Mouse (Mus musculus) forebrain, embryonic 16.5 days (tissue): ENCODE measurements at regions not wholly inside any gene's neighbourhood (a gene's known extent, or its start where the extent isn't known, plus 50 kb on each side); places are given as distances from the start of the nearest gene placed in this dataset.

Source experiments
- ATAC-seq: fragments of 200-750 bp; cut with Nextera tagmentation; 2 replicates; pipeline ENCODE4 v1.8.0; 2017; ENCODE audit warnings: mild to moderate bottlenecking, moderate library complexity
- H3K27ac ChIP-seq: fragments of 300-500 bp; sonication (generic); 2 replicates; pipeline ENCODE4 v1.5.1; 2014; ENCODE audit warnings: low read length, control low read depth
- H3K27me3 ChIP-seq: fragments of 300-500 bp; sonication (generic); replicated peaks from 2 replicates; pipeline ENCODE4 v1.6.1; 2014; ENCODE audit warnings: low read length; ENCODE audit not compliant: control insufficient read depth, insufficient read depth
- H3K36me3 ChIP-seq: fragments of 300-500 bp; sonication (generic); 2 replicates; pipeline ENCODE4 v1.6.1; 2014; ENCODE audit not compliant: control insufficient read depth, insufficient read depth
- H3K4me1 ChIP-seq: fragments of 300-500 bp; sonication (generic); replicated peaks from 2 replicates; pipeline ENCODE4 v1.6.1; 2014; ENCODE audit warnings: low read length; ENCODE audit not compliant: control insufficient read depth, insufficient read depth
- H3K4me2 ChIP-seq: fragments of 300-500 bp; sonication (generic); 2 replicates; pipeline ENCODE4 v1.6.1; 2014; ENCODE audit warnings: mild to moderate bottlenecking, low read length, control low read depth
- H3K4me3 ChIP-seq: fragments of 300-500 bp; sonication (generic); replicated peaks from 2 replicates; pipeline ENCODE4 v1.5.1; 2014; ENCODE audit warnings: mild to moderate bottlenecking, low read length, control low read depth
- H3K9ac ChIP-seq: fragments of 300-500 bp; sonication (generic); replicated peaks from 2 replicates; pipeline ENCODE4 v1.6.1; 2014; ENCODE audit warnings: low read depth, low read length, control low read depth
- H3K9me3 ChIP-seq: fragments of 300-500 bp; sonication (generic); 2 replicates; pipeline ENCODE4 v1.6.1; 2016; ENCODE audit warnings: low read length; ENCODE audit not compliant: control insufficient read depth
- WGBS: fragments of 180-500 bp; shearing (Covaris S2); extraction: QIAGEN DNeasy Blood & Tissue Kit; methylation state at CpG from one replicate; pipeline ENCODE4 v1.1.7; 2014; 5-methylcytosine and 5-hydroxymethylcytosine counted together

DNA sequence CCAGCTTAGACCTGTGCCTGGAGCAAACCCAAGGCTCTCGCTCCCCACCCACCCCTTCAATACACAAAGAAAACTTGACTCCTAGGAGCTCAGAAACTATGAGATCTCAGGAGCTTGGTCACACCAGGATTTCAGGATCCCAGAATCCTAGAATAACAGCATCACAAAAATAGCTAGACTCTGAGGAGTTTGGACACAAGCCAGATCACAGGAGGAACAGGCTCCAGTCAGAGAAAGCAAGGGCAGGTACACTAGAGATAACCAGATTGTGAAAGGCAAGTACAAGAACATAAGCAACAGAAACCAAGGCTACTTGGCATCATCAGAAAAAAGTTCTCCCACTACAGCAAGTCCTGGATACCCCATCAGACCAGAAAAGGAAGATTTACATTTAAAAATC lies 221.5 kb downstream of the Epha7 start:
- ATAC-seq: no peak
- Histone ChIP-seq H3K36me3 (no peaks in the 10 kb centered on the region), H3K4me2 (no peak overlapping the region), H3K4me3 (no peak overlapping the region), H3K27ac (no peak overlapping the region), H3K9me3 (no peaks in the 10 kb centered on the region), H3K27me3 (no peaks in the 10 kb centered on the region), H3K9ac (no peak overlapping the region), H3K4me1 (no peaks in the 10 kb centered on the region)
- 81% methylated on average over 1 of the region's 1 CpGs for WGBS

DNA sequence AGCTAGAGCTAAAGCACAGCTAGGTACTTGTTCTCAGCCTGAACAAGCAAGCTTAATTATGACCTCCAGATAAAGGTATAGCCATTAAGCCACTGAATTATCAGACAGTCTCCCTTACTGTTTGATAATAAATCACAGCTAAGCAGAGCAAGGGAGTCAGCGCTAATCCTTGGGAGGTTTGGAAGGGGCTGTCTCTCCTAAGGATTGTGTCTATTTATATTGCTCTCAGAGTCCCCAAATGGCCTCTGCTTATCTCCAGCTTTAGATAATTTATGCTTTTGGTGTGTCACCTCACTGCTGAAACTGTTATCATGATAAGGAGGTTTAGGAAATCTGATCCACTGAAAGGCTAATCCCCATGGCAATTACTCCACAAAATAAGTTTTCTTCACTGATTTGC lies 227.1 kb downstream of the Epha7 start:
- Histone ChIP-seq H3K9me3 (no peaks in the 10 kb centered on the region), H3K4me1 (no peaks in the 10 kb centered on the region), H3K27me3 (no peaks in the 10 kb centered on the region), H3K36me3 (no peaks in the 10 kb centered on the region), H3K4me2 (no peak overlapping the region), H3K27ac (no peak overlapping the region), H3K4me3 (no peak overlapping the region), H3K9ac (no peak overlapping the region)
- no peak for ATAC-seq
- WGBS: 50% methylated on average over 1 of the region's 1 CpGs

DNA sequence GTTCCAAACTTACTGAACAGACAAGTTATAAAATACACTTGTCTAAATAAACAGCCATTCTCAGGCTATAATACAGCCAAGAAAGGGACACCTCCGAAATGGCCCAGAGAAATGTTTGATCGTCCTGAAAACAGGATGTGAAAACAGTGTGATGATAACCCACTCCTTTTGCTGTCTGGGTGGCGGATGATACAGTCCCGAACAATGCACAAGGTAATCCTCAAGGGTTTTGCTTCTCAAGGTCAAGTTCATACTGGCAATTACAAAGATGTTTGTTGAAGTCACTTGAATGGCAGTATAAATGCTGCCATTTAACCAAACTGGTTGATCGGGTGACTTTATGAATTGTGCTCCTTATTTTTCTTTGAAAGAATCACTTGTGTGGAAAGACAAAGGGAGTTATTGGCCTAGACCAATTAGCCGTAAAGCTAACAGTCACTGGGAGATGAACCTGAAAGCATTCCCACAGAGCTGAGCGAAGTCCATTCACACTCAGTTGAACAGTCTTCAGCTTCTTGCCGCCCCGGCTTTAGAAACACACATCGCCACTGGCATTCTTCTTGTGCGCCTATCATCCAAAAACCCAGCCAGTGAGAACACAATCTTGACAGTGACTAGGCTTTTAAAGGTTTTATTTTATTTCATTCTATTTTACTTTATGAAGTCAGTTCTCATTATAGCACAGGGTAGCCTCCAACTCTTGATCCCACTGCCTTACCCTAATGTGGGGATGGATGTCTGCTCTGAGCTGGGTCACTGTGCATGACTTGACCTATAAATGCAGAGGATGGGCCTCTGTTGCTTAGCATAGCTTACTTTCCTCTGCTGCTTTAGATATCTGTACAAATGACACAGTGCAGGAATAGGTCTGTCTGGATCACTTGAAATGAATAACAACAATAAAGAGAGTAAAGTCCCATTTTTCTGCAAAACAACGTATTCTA lies 256.0 kb downstream of the Epha7 start:
- H3K4me2 ChIP-seq: no peak overlapping the region
- WGBS: 23% methylated on average over 12 of the region's 12 CpGs
- no peak for ATAC-seq
- no peaks in the 10 kb centered on the region for H3K27me3 ChIP-seq
- no peak overlapping the region for H3K9ac ChIP-seq
- H3K36me3 ChIP-seq: no peaks in the 10 kb centered on the region
- H3K9me3 ChIP-seq: no peaks in the 10 kb centered on the region
- no peaks in the 10 kb centered on the region for H3K4me1 ChIP-seq
- no peak overlapping the region for H3K27ac ChIP-seq
- no peak overlapping the region for H3K4me3 ChIP-seq

DNA sequence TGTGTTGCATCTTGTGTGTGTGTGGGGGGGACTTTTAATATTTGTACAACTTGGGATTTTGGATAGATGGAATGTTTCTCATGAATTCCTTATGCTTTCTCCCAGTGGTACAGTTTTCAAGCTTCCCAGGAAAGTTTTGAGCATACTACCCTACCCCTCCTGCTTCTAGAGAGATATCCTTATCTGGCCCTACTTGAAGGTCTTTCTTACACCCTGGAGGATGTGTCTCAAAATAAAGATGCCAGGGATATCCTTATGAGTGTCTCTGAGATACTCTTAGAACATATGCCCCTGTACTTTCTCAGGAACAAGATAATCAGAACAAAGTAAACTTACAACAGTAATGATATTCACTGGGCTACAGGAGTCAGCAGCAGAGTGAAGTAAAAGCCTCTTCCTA lies 261.3 kb downstream of the Epha7 start:
- ATAC-seq: no peak

DNA sequence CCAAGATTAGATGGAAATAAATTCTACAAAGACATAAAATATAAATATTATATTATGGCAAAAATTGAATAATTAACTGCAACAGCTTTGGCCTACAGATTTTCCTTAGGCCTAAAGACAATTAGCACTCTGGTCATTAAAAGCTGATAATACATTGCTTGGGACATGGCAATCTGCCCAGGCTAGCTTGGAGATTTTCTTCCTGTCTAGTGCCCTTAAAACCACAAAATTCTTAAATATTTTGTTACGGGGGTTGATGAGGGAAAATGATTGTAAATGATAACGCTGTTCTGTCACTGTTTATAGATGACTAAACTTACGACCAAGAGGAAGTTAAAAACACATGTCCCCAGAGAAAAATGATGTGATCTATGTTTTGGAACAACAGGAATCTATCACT lies 261.9 kb downstream of the Epha7 start:
- WGBS: 65% methylated on average over 3 of the region's 3 CpGs
- ATAC-seq: no peak
- Histone ChIP-seq H3K4me3 (no peak overlapping the region), H3K4me1 (no peaks in the 10 kb centered on the region), H3K36me3 (no peaks in the 10 kb centered on the region), H3K4me2 (no peak overlapping the region), H3K27ac (no peak overlapping the region), H3K27me3 (no peaks in the 10 kb centered on the region), H3K9me3 (no peaks in the 10 kb centered on the region), H3K9ac (no peak overlapping the region)

More for the DNA sequence above, 261.3 kb downstream of the Epha7 start:
- Histone ChIP-seq H3K4me2 (no peak overlapping the region), H3K36me3 (no peaks in the 10 kb centered on the region), H3K9ac (no peak overlapping the region), H3K27me3 (no peaks in the 10 kb centered on the region), H3K4me1 (no peaks in the 10 kb centered on the region), H3K9me3 (no peaks in the 10 kb centered on the region), H3K4me3 (no peak overlapping the region), H3K27ac (no peak overlapping the region)

DNA sequence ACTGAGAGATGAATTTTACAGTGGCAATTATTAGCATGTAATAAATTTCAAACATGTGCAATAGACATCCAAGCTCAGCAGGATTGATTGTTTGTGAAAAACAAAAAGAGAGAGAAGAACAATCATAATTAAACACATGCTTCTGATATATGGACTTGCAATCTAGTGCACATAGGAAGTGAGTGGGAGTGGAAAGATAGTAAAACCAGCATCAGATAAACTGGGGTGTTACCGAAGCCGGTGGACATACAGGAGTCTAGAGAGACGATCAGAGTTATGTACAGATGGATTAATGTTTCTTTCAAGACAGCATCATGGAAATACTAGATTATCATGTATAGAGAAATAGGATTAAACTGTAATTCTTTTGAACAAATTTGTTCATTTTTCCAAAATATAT lies 263.8 kb downstream of the Epha7 start:
- no peak overlapping the region for H3K4me3 ChIP-seq
- ATAC-seq: no peak
- no peaks in the 10 kb centered on the region for H3K4me1 ChIP-seq
- no peak overlapping the region for H3K4me2 ChIP-seq
- H3K27ac ChIP-seq: no peak overlapping the region
- H3K36me3 ChIP-seq: no peaks in the 10 kb centered on the region
- H3K27me3 ChIP-seq: no peaks in the 10 kb centered on the region
- H3K9me3 ChIP-seq: no peaks in the 10 kb centered on the region
- 94% methylated on average over 3 of the region's 3 CpGs for WGBS
- no peak overlapping the region for H3K9ac ChIP-seq

DNA sequence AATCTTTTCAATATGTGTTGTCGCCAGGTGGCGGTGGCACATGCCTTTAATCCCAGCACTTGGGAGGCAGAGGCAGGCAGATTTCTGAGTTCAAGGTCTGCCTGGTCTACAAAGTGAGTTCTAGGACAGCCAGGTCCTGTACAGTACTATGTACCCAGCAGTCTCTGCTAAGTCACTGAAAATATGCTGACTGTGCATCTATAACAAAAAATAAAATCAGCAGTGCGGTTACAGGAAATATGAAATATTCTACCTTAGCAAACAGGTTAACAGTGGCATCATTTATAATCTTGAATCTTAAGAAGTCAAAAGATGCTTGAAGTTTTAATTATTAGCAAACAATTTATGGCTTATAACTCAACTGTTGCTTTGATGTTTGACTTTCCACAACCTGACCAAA lies 265.5 kb downstream of the Epha7 start:
- Histone ChIP-seq H3K27me3 (no peaks in the 10 kb centered on the region), H3K9ac (no peak overlapping the region), H3K27ac (no peak overlapping the region), H3K4me3 (no peak overlapping the region), H3K4me2 (no peak overlapping the region), H3K4me1 (no peaks in the 10 kb centered on the region), H3K9me3 (no peaks in the 10 kb centered on the region), H3K36me3 (no peaks in the 10 kb centered on the region)
- no peak for ATAC-seq
- WGBS: 97% methylated on average over 3 of the region's 3 CpGs

DNA sequence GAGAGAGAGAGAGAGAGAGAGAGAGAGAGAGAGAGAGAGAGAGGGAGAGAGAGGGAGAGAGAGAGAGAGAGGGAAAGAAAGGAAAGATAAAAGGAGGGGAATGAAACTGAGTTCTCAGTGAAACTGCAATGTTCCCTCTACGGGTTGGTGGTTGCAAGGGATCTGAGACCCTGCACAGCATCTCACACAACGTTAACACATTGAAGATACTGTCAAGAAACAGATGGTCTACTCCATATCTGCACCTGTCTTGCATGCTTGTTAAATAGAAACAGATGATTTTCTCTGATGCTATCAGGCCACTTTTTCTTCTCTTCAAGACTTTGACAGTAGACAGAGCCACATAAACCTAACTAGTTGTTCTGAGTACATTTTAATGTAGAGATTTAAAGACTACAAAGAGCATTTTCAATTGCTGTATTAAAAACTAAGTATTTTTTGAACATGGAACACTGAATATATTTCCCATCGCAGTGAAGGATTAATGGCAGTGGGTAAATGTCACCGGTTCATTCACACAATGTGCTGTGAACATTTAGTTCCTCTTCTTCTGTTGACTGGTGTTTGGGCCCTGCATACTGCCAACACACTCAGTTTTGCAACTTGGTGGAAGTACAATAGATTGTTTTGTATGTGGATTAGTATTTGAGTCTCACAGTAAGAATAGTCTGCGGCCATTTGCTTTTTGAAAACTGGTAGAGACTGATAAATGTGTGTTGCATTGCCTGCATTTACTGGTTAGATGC lies 270.8 kb downstream of the Epha7 start:
- peak; percentile 70 for ATAC-seq

DNA sequence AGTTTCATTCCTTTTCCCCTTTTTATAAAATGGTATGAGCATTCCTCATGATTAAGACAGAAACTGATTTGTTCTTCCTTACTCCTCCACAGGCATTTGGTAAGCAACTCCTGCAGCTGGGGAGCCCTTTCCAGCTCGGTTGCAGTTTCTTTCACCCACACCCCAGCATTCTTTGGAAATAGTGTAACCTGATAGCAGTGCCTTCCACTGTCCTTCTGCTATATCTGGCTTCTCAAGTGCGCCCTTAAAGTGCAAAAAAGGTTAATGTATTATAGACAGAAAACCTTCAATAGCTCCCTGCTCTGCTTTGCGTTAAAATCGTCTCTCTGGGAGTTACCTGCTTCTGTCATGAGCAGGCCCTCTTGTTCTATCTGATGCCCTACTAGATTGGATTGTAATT lies 278.0 kb downstream of the Epha7 start:
- no peak overlapping the region for H3K27ac ChIP-seq
- H3K27me3 ChIP-seq: no peaks in the 10 kb centered on the region
- H3K4me2 ChIP-seq: no peak overlapping the region
- no peaks in the 10 kb centered on the region for H3K4me1 ChIP-seq
- no peak for ATAC-seq
- no peak overlapping the region for H3K9ac ChIP-seq
- H3K9me3 ChIP-seq: no peaks in the 10 kb centered on the region
- H3K4me3 ChIP-seq: no peak overlapping the region
- H3K36me3 ChIP-seq: no peaks in the 10 kb centered on the region
- WGBS: 34% methylated on average over 4 of the region's 4 CpGs

More for the DNA sequence above, 270.8 kb downstream of the Epha7 start:
- H3K36me3 ChIP-seq: no peaks in the 10 kb centered on the region
- no peak overlapping the region for H3K9ac ChIP-seq
- WGBS: 52% methylated on average over 5 of the region's 5 CpGs
- H3K9me3 ChIP-seq: no peaks in the 10 kb centered on the region
- no peak overlapping the region for H3K4me3 ChIP-seq
- no peaks in the 10 kb centered on the region for H3K27me3 ChIP-seq
- H3K4me1 ChIP-seq: no peaks in the 10 kb centered on the region
- H3K4me2 ChIP-seq: no peak overlapping the region
- no peak overlapping the region for H3K27ac ChIP-seq
